Mouse (Mus musculus) urinary bladder, adult 18-20 months (tissue): ENCODE measurements around the gene Grip2.

Experiments used
- DNase-seq, 2 experiments: peaks; one replicate each; pipeline ENCODE4 v3.0.0; 2022; ENCODE audit warnings: low spot score in 2 of 2, mixed read lengths in 2 of 2

Grip2 gene

GRCm38 (mm10) chr6:91796064-91796463 is 31.0 kb downstream of the Grip2 start:
- DNase-seq: no peak

DNA sequence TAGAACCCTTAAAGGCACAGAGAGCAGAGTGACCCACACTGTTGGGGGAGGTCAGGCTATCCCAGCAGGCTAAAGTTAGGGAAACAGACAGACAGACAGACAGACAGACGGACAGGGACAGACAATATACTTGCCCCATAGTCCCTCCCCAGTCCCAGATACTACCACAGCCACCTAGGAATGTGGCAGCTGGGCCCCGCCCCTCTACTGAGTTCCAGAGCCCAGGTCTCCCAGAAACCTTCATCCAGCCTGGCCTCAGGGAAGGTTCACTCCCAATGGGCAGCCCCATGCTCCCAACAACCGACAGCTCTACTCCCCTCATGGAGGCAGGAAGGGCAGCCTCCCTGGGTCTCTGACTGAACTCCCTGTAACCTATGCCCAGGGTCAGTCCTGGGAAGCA is 31.4 kb downstream of the Grip2 start:
- DNase-seq: no peak

- no peak for DNase-seq
These were observed 38.7 kb downstream of the Grip2 start for GRCm38 (mm10) chr6:91788311-91788798.

DNA sequence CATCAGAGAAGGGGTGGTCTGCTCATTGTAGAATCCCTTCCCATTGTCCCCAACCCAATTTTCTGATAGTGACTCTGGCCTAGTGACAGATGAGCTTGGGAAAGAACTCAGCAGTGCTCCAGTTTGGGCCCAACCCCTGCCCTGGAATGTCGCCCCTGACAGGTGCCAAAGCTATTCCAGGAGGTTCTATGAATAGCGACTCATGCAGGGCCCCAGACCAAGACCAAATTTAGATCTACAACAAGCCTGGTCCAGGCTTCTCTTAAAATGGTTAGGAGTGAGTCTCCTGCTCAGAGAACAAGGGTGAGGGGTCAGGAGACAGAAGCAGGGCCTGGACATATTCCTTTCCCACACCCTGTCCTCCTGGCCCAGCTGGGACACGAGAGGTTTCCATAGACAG is 42.0 kb downstream of the Grip2 start:
- DNase-seq: no peak

DNA sequence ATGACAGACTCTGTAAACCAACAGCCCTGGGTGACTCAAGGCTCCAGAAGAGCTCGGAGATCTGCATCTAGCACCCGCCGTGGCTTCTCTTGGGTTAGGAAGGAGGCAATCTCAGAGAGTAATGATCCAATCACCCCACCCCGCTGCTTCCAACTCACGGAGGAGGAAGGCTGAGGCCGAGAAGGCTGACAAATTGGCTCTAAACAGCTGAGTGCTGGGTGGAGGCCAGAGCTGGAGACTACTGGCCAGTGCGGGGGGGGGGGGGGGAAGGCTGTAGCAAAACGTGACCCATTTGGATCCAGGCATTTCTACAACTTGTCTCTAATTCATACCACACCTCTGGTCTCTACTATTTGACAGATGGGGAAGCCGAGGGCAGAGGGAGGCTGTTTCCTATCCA is 47.8 kb downstream of the Grip2 start:
- no peak for DNase-seq

- DNase-seq: peak in 1 of 2 experiments; percentile 30
These were observed 50.5 kb downstream of the Grip2 start for GRCm38 (mm10) chr6:91776543-91776942.

DNA sequence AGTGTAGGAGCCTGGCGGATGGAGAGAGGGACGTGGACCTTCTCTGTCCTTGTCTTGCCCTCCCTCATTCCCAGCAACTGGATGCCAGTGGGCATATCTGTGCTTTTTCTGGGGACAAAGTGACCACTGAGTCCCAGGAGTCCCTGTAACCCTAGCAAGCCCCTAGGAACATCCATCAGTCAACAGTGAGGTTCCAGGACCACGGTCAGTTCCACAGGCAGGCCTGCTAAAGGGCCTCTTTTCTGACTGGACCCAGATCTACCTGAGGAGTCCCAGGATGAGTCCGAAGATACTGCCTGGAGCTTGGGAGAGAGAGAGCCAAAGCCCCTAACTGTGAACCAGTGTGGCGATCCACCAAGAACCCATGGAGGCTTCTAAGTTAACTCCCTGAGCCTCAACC is 53.1 kb downstream of the Grip2 start:
- no peak for DNase-seq

GRCm38 (mm10) chr6:91767550-91767949 is 59.5 kb downstream of the Grip2 start:
- DNase-seq: no peak

DNA sequence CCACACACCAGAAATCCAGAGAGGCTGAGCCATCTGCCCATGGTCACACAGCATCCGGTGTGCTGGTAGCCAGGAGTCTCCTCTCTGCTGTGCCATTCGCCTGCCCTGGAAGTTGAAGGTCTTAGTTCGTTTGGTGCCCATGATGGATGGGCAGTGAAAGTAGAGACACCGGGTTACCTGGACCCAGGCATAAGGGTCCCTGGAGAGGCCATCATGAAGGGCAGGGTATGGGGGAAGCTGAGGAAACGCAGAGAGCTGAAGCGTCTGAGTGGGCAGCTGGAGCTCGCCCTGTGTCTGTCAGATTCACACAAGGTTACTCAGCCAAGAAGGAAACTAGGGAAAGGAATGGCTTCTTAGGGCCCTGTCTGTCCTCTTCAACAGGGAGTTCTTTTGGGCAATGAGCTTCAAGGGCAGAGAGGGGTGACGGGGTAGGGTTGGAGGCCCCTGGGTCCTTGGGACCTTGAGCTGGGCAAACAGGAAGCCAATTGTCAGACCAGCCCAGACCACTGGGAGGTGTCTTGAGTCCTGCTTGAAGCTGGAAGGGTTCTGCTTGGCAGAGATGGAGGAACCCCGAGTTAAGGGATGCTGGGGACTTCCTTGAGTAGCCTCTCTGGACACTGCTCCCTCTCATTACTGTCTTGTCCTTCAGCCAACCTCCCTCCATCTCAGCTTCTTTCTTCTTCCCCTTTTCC is 64.9 kb downstream of the Grip2 start:
- DNase-seq: no peak

GRCm38 (mm10) chr6:91754845-91755244 is 72.2 kb downstream of the Grip2 start:
- no peak for DNase-seq

- no peak for DNase-seq
These were observed 73.0 kb downstream of the Grip2 start for GRCm38 (mm10) chr6:91754098-91754497.

- DNase-seq: no peak
These were observed 74.2 kb downstream of the Grip2 start for GRCm38 (mm10) chr6:91752884-91753283.

GRCm38 (mm10) chr6:91750976-91751375 is 76.1 kb downstream of the Grip2 start:
- no peak for DNase-seq

GRCm38 (mm10) chr6:91746776-91747175 is 80.3 kb downstream of the Grip2 start:
- no peak for DNase-seq

- no peak for DNase-seq
These were observed 81.0 kb downstream of the Grip2 start for GRCm38 (mm10) chr6:91745947-91746582.

DNA sequence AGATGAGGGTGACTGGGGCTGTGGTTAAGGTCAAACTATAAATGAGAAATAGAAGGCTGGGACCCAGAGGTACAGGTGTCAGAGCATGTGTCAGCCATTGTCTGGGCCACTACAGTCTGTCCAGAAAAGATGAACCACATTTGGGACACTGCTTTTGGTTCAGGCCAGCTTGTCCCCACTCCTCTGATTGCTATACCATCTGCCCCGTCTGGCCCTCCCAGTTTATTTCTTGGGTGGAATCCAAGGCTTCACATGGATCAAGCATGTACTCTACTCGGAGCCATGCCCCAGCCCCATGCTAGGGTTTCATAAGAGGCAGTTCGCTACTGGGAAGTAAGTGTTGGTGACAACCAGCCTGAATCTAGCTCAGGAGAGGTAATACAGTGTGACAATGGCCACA is 81.8 kb downstream of the Grip2 start:
- no peak for DNase-seq

DNA sequence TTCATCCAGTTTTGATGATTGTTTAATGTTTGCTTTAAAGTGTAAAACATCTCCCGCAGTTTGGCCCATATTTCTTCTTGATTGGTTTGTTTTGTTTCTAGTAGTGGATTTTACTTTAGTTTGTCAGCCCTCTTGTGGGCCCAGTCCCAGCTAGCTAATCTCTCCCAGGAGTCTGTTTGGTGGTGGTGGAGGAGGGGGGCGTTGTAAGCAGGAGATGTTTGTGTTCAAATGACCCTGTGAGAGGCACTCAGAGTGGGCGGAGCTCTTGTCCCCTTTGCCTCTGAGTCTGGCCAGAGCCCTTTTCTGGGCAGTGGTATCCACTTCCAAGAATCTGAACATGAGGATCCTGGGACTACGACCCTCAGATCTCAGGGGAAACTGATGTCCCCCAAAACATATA is 83.2 kb downstream of the Grip2 start:
- DNase-seq: no peak

- no peak for DNase-seq
These were observed 84.1 kb downstream of the Grip2 start for GRCm38 (mm10) chr6:91742995-91743394.

DNA sequence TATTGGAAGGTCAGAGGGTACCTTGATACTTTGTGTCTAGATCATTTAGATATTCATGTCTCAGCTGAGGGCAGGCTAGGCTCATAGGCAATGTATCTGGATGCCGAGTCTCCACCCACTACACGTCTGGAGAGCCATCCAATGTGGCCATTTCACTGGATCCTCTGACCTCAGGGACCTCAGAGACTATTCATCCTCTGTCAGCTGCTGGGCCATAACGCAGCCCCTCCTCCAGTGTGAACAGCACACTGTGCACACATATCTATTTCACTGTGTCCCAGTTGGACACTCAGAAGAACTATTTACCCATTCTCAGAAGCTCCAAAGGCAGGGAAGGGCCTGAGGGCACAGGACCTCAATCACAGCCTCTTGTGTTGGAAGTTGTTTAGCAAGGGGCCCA is 84.6 kb downstream of the Grip2 start:
- DNase-seq: no peak

DNA sequence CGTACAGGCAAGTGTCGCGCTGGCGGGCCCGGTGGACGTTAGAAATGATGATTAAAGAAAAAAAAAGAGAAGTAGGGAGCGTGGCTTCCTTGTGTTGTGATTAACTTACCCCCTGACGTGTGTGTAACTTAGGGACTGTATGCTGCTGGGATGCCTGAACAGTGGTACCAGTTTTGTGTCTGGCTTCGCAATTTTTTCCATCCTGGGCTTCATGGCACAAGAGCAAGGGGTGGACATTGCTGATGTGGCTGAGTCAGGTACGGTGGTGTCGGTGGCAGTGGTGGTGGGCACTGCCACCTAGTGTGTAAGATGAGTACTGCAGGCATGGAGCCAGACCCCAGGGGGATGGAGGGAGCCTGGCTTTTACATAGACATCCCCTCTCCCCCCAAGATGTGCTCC is 86.0 kb downstream of the Grip2 start:
- DNase-seq: no peak

- peak in 1 of 2 experiments; percentile 31 for DNase-seq
These were observed 89.0 kb downstream of the Grip2 start for GRCm38 (mm10) chr6:91738058-91738457.

GRCm38 (mm10) chr6:91737451-91737850 is 89.6 kb downstream of the Grip2 start:
- DNase-seq: no peak

DNA sequence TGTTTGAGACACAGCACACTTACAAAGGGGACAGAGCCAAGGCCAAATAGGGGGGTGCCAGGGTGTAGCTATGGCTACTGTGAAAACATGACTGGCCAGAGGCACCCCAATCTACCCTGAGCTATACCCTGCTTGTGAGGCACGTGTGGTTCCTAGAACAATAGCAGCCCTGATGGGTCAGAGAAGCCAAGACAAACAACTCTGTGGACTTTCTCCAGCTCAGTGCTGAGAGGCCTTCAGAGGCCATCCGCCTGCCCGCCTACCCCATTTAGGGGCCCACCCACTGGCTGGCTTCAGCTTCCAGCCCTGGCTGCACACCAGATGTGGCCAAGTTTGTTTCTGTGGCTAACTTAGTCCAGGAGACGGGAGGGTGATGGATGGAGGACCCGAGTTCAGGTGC is 90.6 kb downstream of the Grip2 start:
- DNase-seq: peak in 1 of 2 experiments; percentile 27
